ENCODE assay signal across 10 mouse cellular contexts in genomic region chr15:89175411-89176155, GRCm38 (mm10). TPM values are rescaled to one million over a fixed set of nuclear protein-coding genes. Genes with fewer than 3 reads are reported as not detected.
DNase-seq lines count a peak whose midpoint lies in the region; ATAC-seq and TF ChIP-seq lines count a peak whose summit lies in the region.
"Had no signal": no experiment of that assay in that cellular context is flagged by ENCODE, and none has a peak within 500 bp of the region (broad histone marks: within the 10 kb centered on the region; RNA-seq: fewer than 3 reads in every experiment).

No protein-coding gene starts in this region.

- WGBS in hindbrain, embryonic 16.5 days: 68% methylated on average over 13 of the region's 13 CpGs
- WGBS in hindbrain, embryonic 11.5 days: 88% methylated on average over 13 of the region's 13 CpGs
- 78% methylated on average over 13 of the region's 13 CpGs for WGBS in midbrain, postnatal 0 days
- 83% methylated on average over 13 of the region's 13 CpGs for whole genome bisulfite sequencing in midbrain, embryonic 10.5 days

- peak; percentile 53 for DNase-seq in cerebellum, adult 11-12 months
- no peak for DNase-seq in hindbrain, embryonic 11.5 days (ENCODE audit: low spot score)
- no peak for DNase-seq in midbrain, postnatal 0 days (ENCODE audit: low spot score)
- DNase-seq in midbrain, embryonic 10.5 days (ENCODE audit: low spot score): no peak
- no peak for DNase-seq in spleen, postnatal 14 days (ENCODE audit: low spot score in 2 of 2)
- no peak for DNase-seq in spleen, adult 18-20 months

- peaks cover 74% of the 10 kb centered on the region for H3K4me1 ChIP-seq in hindbrain, embryonic 16.5 days (ENCODE audit: control insufficient read depth, insufficient read depth, low read depth, low read length)
- H3K4me1 ChIP-seq in hindbrain, embryonic 11.5 days (replicated peaks; ENCODE audit: control insufficient read depth, insufficient read depth, low read length): peaks cover 31% of the 10 kb centered on the region
- peaks cover 52% of the 10 kb centered on the region for H3K4me1 ChIP-seq in midbrain, postnatal 0 days (ENCODE audit: insufficient read depth, low read length)
- H3K4me1 ChIP-seq in midbrain, embryonic 10.5 days: peaks cover 95% of the 10 kb centered on the region

- TF ChIP-seq CTCF in midbrain, postnatal 0 days (IDR thresholded peaks at IDR 0.05): no peak

- H3K27ac ChIP-seq in hindbrain, embryonic 16.5 days (ENCODE audit: low read depth, low read length): no peak overlapping the region
- H3K27ac ChIP-seq in hindbrain, embryonic 11.5 days (ENCODE audit: low read depth, low read length): no peak overlapping the region
- H3K27ac ChIP-seq in midbrain, postnatal 0 days (ENCODE audit: low read depth, low read length): no peak overlapping the region
- no peak overlapping the region for H3K27ac ChIP-seq in midbrain, embryonic 10.5 days (replicated peaks)
- H3K27ac ChIP-seq: left cerebral cortex, adult 2 months had no signal

- no peak overlapping the region for H3K9ac ChIP-seq in hindbrain, embryonic 16.5 days (ENCODE audit: low read depth, low read length)
- H3K9ac ChIP-seq in hindbrain, embryonic 11.5 days (ENCODE audit: low read depth, low read length): no peak overlapping the region
- no peak overlapping the region for H3K9ac ChIP-seq in midbrain, postnatal 0 days (replicated peaks; ENCODE audit: low read length, poor library complexity, severe bottlenecking)
- H3K9ac ChIP-seq: kidney, embryonic 15.5 days had no signal

- H3K9me3 ChIP-seq in hindbrain, embryonic 16.5 days (ENCODE audit: control insufficient read depth, low read length): no peaks in the 10 kb centered on the region
- H3K9me3 ChIP-seq in hindbrain, embryonic 11.5 days (ENCODE audit: control insufficient read depth, low read length): no peaks in the 10 kb centered on the region
- H3K9me3 ChIP-seq in midbrain, postnatal 0 days (ENCODE audit: low read length): no peaks in the 10 kb centered on the region
- no peaks in the 10 kb centered on the region for H3K9me3 ChIP-seq in midbrain, embryonic 10.5 days (replicated peaks)
- H3K9me3 ChIP-seq: kidney, embryonic 15.5 days had no signal

- no peaks in the 10 kb centered on the region for H3K36me3 ChIP-seq in hindbrain, embryonic 16.5 days (ENCODE audit: control insufficient read depth, insufficient read depth, low read length)
- no peaks in the 10 kb centered on the region for H3K36me3 ChIP-seq in hindbrain, embryonic 11.5 days (ENCODE audit: control insufficient read depth, insufficient read depth, low read length)
- no peaks in the 10 kb centered on the region for H3K36me3 ChIP-seq in midbrain, postnatal 0 days (ENCODE audit: insufficient read depth, low read length)
- peaks cover 17% of the 10 kb centered on the region for H3K36me3 ChIP-seq in midbrain, embryonic 10.5 days
- H3K36me3 ChIP-seq: kidney, embryonic 15.5 days had no signal

- H3K27me3 ChIP-seq in hindbrain, embryonic 16.5 days (replicated peaks; ENCODE audit: control insufficient read depth, insufficient read depth, low read length): no peaks in the 10 kb centered on the region
- no peaks in the 10 kb centered on the region for H3K27me3 ChIP-seq in hindbrain, embryonic 11.5 days (ENCODE audit: control insufficient read depth, insufficient read depth, low read length)
- H3K27me3 ChIP-seq in midbrain, postnatal 0 days (ENCODE audit: insufficient read depth, low read length): no peaks in the 10 kb centered on the region
- peaks cover 6% of the 10 kb centered on the region; the same call in 1 of the 2 replicates for H3K27me3 ChIP-seq in midbrain, embryonic 10.5 days (ENCODE audit: low read depth, poor library complexity, severe bottlenecking)
- H3K27me3 ChIP-seq: kidney, embryonic 15.5 days had no signal

- no peak overlapping the region for H3K4me3 ChIP-seq in hindbrain, embryonic 16.5 days (ENCODE audit: low read length)
- no peak overlapping the region for H3K4me3 ChIP-seq in hindbrain, embryonic 11.5 days (ENCODE audit: low read depth, low read length)
- H3K4me3 ChIP-seq in midbrain, postnatal 0 days (ENCODE audit: low read depth, low read length): no peak overlapping the region
- no peak overlapping the region for H3K4me3 ChIP-seq in midbrain, embryonic 10.5 days
- H3K4me3 ChIP-seq: kidney, embryonic 15.5 days; left cerebral cortex, adult 2 months had no signal

- peak overlapping the region; percentile 8; the same call in 1 of the 2 replicates for H3K4me2 ChIP-seq in hindbrain, embryonic 16.5 days (ENCODE audit: low read length)
- no peak overlapping the region for H3K4me2 ChIP-seq in hindbrain, embryonic 11.5 days (replicated peaks; ENCODE audit: low read depth, low read length)
- H3K4me2 ChIP-seq in midbrain, postnatal 0 days (ENCODE audit: low read depth, low read length, poor library complexity, severe bottlenecking): peak overlapping the region; percentile 9; the same call in 1 of the 2 replicates

- ATAC-seq in cerebellum, adult (ENCODE audit: insufficient number of reproducible peaks, low FRiP score, low TSS enrichment): no peak
- ATAC-seq in hindbrain, embryonic 16.5 days: no peak
- ATAC-seq in hindbrain, embryonic 11.5 days (ENCODE audit: low FRiP score): no peak
- ATAC-seq in midbrain, postnatal 0 days (ENCODE audit: low FRiP score): no peak

RNA-seq across cellular contexts. Expression of gene Plxnb2, which starts 5.0 kb away (rescaled TPM):
- 85.2 and 106 TPM in 2 replicates for polyA plus RNA-seq in hindbrain, embryonic 16.5 days (2015; fragmentation: Nextera tagmentation; extraction: Ambion mirVana)
- 97.4 and 104 TPM in 2 replicates for polyA plus RNA-seq in hindbrain, embryonic 11.5 days (2014; fragmentation: Nextera tagmentation; extraction: Ambion mirVana)
- 153 and 199 TPM in 2 replicates for total RNA-seq in midbrain, postnatal 0 days (2014; rRNA removed)
- 46.8 and 50.4 TPM in 2 replicates for polyA plus RNA-seq in midbrain, postnatal 0 days (2015; fragmentation: Nextera tagmentation; extraction: Ambion mirVana)
- 130 and 144 TPM in 2 replicates for polyA plus RNA-seq in midbrain, embryonic 10.5 days (2016; fragmentation: Nextera tagmentation; extraction: Ambion mirVana)

RNA-seq across cellular contexts. Expression of gene Dennd6b, which starts 20.7 kb away (rescaled TPM):
- polyA plus RNA-seq in hindbrain, embryonic 16.5 days (2015; fragmentation: Nextera tagmentation; extraction: Ambion mirVana): 86.6 and 93.2 TPM in 2 replicates
- polyA plus RNA-seq in hindbrain, embryonic 11.5 days (2014; fragmentation: Nextera tagmentation; extraction: Ambion mirVana): 28.3 and 31.2 TPM in 2 replicates
- 98.8 and 115 TPM in 2 replicates for total RNA-seq in midbrain, postnatal 0 days (2014; rRNA removed)
- 88.2 and 88.3 TPM in 2 replicates for polyA plus RNA-seq in midbrain, postnatal 0 days (2015; fragmentation: Nextera tagmentation; extraction: Ambion mirVana)
- 27.7 and 37.3 TPM in 2 replicates for polyA plus RNA-seq in midbrain, embryonic 10.5 days (2016; fragmentation: Nextera tagmentation; extraction: Ambion mirVana)

RNA-seq across cellular contexts. Expression of gene Mapk11, which starts 26.2 kb away (rescaled TPM):
- 23.7 and 28.3 TPM in 2 replicates for polyA plus RNA-seq in hindbrain, embryonic 16.5 days (2015; fragmentation: Nextera tagmentation; extraction: Ambion mirVana)
- polyA plus RNA-seq in hindbrain, embryonic 11.5 days (2014; fragmentation: Nextera tagmentation; extraction: Ambion mirVana): 38.5 and 40.4 TPM in 2 replicates
- 26.9 and 34.8 TPM in 2 replicates for total RNA-seq in midbrain, postnatal 0 days (2014; rRNA removed)
- polyA plus RNA-seq in midbrain, postnatal 0 days (2015; fragmentation: Nextera tagmentation; extraction: Ambion mirVana): 18.9 and 19.3 TPM in 2 replicates
- polyA plus RNA-seq in midbrain, embryonic 10.5 days (2016; fragmentation: Nextera tagmentation; extraction: Ambion mirVana): 38.8 and 47.4 TPM in 2 replicates

RNA-seq across cellular contexts. Expression of gene Mapk12, which starts 35.1 kb away (rescaled TPM):
- polyA plus RNA-seq in hindbrain, embryonic 16.5 days (2015; fragmentation: Nextera tagmentation; extraction: Ambion mirVana): 4.1 and 4.4 TPM in 2 replicates
- 16.5 and 17.8 TPM in 2 replicates for polyA plus RNA-seq in hindbrain, embryonic 11.5 days (2014; fragmentation: Nextera tagmentation; extraction: Ambion mirVana)
- 1.5 and 4.7 TPM in 2 replicates for total RNA-seq in midbrain, postnatal 0 days (2014; rRNA removed)
- 2.0 and 3.2 TPM in 2 replicates for polyA plus RNA-seq in midbrain, postnatal 0 days (2015; fragmentation: Nextera tagmentation; extraction: Ambion mirVana)
- polyA plus RNA-seq in midbrain, embryonic 10.5 days (2016; fragmentation: Nextera tagmentation; extraction: Ambion mirVana): 31.8 and 36.7 TPM in 2 replicates

RNA-seq across cellular contexts. Expression of gene Ppp6r2, which starts 35.8 kb away (rescaled TPM):
- 59.4 and 71.5 TPM in 2 replicates for polyA plus RNA-seq in hindbrain, embryonic 16.5 days (2015; fragmentation: Nextera tagmentation; extraction: Ambion mirVana)
- 42.1 and 46.0 TPM in 2 replicates for polyA plus RNA-seq in hindbrain, embryonic 11.5 days (2014; fragmentation: Nextera tagmentation; extraction: Ambion mirVana)
- 225 and 315 TPM in 2 replicates for total RNA-seq in midbrain, postnatal 0 days (2014; rRNA removed)
- 76.5 and 87.1 TPM in 2 replicates for polyA plus RNA-seq in midbrain, postnatal 0 days (2015; fragmentation: Nextera tagmentation; extraction: Ambion mirVana)
- polyA plus RNA-seq in midbrain, embryonic 10.5 days (2016; fragmentation: Nextera tagmentation; extraction: Ambion mirVana): 25.4 and 41.8 TPM in 2 replicates
